Mouse (Mus musculus): ENCODE measurements at regions not wholly inside any gene's neighbourhood (a gene's known extent, or its start where the extent isn't known, plus 50 kb on each side); places are given as distances from the start of the nearest gene placed in this dataset.
A peak's percentile ranks its signal among the peaks of the same experiment; 100 is the strongest.

DNA sequence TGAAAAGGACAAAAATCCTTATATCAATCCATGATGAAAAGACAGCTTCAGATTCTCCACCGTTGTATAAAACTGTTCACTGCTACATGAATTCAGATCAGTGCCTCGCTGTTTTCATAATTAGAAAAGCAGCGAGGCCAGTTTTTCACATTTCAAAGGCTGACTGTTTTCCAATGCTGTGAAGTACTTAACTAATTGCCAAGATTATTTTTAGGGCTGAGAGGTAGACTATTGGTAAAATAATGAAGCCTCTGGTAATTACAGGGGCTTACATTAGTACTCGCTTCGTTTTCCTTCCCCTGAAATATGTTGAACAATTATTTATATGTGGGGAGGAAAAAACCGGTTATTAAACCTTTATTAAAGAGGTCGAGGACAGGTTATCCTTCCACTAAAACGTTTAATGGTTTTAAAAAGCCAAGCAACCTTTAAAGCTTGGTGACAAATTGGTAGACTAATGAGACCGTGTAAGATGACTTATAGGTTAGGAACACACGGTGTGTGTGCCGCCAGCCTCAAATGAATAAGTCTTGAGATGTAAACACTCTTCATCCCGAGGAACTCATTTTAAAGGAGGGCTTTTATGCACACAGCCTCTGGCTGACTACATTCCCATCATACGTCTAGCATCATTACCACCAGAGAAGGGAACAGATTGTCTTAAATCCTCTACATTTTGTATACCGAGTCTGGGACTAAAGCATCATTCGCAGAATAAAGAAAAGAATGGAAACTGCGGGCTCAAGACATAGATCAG is 465.7 kb downstream of the Galc start:
- H3K4me2 ChIP-seq (ENCODE audit: low read depth), result peak overlapping the region; percentile 29

DNA sequence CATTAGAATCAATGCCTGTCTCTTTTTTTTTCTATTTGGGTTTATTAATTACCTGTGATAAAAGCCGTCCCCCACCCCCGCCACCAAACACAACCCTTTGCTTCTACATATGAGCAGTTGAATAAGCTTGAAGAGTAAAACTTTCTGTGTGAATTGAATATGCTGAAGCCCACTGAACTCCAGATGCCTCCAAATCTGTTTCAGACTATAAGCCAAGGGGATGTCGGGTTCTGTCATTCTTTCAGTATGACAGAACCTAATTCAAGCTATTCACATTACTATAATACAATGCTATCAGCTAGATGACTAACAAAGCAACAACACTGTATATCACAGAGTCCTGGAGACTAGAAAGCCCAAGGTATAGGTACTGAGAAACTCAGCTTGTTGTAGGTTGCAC is 475.8 kb downstream of the Galc start:
- Histone ChIP-seq H3K4me2 (ENCODE audit: low read depth) (no peak overlapping the region), H3K27ac (ENCODE audit: low read depth, low read length) (no peak overlapping the region), H3K9ac (no peak overlapping the region), H3K4me3 (ENCODE audit: low read depth, low read length) (no peak overlapping the region), H3K27me3 (ENCODE audit: insufficient read depth, low read length) (no peaks in the 10 kb centered on the region), H3K4me1 (ENCODE audit: insufficient read depth) (no peaks in the 10 kb centered on the region), H3K9me3 (ENCODE audit: low read length) (no peaks in the 10 kb centered on the region), H3K36me3 (ENCODE audit: insufficient read depth) (no peaks in the 10 kb centered on the region)
- ATAC-seq (peak; percentile 40; the same call in 1 of the 2 replicates), DNase-seq (no peak)
- WGBS, result 76% methylated on average over 3 of the region's 3 CpGs
- TF ChIP-seq CTCF (IDR thresholded peaks at IDR 0.05; ENCODE audit: low read depth), result no peak

More for the DNA sequence above, 465.7 kb downstream of the Galc start:
- TF ChIP-seq CTCF (IDR thresholded peaks at IDR 0.05; ENCODE audit: low read depth), result no peak
- no peaks in the 10 kb centered on the region for H3K4me1 ChIP-seq (ENCODE audit: insufficient read depth)
- 14% methylated on average over 16 of the region's 16 CpGs for WGBS
- no peak overlapping the region for H3K27ac ChIP-seq (ENCODE audit: low read depth, low read length)
- DNase-seq, result peak; percentile 42
- H3K27me3 ChIP-seq (ENCODE audit: insufficient read depth, low read length), result no peaks in the 10 kb centered on the region
- no peak overlapping the region for H3K9ac ChIP-seq
- no peaks in the 10 kb centered on the region for H3K36me3 ChIP-seq (ENCODE audit: insufficient read depth)
- ATAC-seq, result peak; percentile 23; the same call in 1 of the 2 replicates
- no peaks in the 10 kb centered on the region for H3K9me3 ChIP-seq (ENCODE audit: low read length)
- no peak overlapping the region for H3K4me3 ChIP-seq (ENCODE audit: low read depth, low read length)

DNA sequence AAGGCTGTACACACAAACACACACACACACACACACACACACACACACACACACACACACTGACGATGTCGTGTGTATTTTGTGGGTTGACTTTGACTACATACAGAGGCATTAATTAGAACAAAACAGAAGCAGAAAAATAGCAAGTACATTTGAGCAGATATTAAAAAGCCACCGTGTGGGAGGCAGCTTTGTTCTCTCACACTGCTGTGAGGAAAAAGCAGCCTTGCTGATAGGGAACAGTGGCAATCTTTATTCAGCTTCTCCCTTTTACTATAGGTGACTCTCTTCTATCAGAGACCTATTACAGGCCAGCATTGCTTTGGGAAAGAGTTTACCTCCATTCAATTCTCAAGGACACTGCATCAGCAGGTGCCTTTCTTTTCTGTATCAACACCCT is 500.1 kb downstream of the Galc start:
- Histone ChIP-seq H3K4me1 (ENCODE audit: insufficient read depth) (no peaks in the 10 kb centered on the region), H3K36me3 (ENCODE audit: insufficient read depth) (no peaks in the 10 kb centered on the region), H3K9ac (no peak overlapping the region), H3K4me2 (ENCODE audit: low read depth) (no peak overlapping the region), H3K4me3 (ENCODE audit: low read depth, low read length) (no peak overlapping the region), H3K27ac (ENCODE audit: low read depth, low read length) (no peak overlapping the region), H3K9me3 (ENCODE audit: low read length) (no peaks in the 10 kb centered on the region), H3K27me3 (ENCODE audit: insufficient read depth, low read length) (no peaks in the 10 kb centered on the region)
- 40% methylated on average over 3 of the region's 3 CpGs for WGBS
- ATAC-seq (no peak), DNase-seq (no peak)
- no peak for TF ChIP-seq CTCF (IDR thresholded peaks at IDR 0.05; ENCODE audit: low read depth)

DNA sequence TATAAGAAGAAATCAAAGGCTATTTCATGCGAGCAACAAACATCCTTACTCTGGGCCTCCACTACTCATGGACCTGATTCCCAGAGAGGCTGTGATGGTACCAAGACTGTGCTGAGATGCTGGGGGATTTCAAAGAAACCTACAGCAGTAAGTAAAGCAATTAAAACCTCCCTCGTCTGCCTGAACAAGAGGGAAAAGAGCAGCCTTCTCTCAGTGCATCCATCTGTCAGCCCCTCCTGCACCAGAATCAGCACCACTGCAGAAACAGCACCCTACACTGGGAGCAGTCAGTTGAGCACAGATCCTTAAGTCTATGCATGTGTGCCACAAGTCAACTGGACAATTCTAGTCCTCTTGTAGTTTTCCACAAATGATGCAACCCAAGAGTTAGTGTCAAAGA is 500.6 kb downstream of the Galc start:
- no peaks in the 10 kb centered on the region for H3K9me3 ChIP-seq (ENCODE audit: low read length)
- no peak overlapping the region for H3K9ac ChIP-seq
- ATAC-seq (peak; percentile 55; the same call in 1 of the 2 replicates), DNase-seq (peak; percentile 24)
- H3K27ac ChIP-seq (ENCODE audit: low read depth, low read length), result no peak overlapping the region
- H3K27me3 ChIP-seq (ENCODE audit: insufficient read depth, low read length), result no peaks in the 10 kb centered on the region
- WGBS, result 44% methylated on average over 2 of the region's 2 CpGs
- no peaks in the 10 kb centered on the region for H3K4me1 ChIP-seq (ENCODE audit: insufficient read depth)
- no peak for TF ChIP-seq CTCF (IDR thresholded peaks at IDR 0.05; ENCODE audit: low read depth)
- H3K4me2 ChIP-seq (ENCODE audit: low read depth), result no peak overlapping the region
- no peaks in the 10 kb centered on the region for H3K36me3 ChIP-seq (ENCODE audit: insufficient read depth)
- H3K4me3 ChIP-seq (ENCODE audit: low read depth, low read length), result no peak overlapping the region

DNA sequence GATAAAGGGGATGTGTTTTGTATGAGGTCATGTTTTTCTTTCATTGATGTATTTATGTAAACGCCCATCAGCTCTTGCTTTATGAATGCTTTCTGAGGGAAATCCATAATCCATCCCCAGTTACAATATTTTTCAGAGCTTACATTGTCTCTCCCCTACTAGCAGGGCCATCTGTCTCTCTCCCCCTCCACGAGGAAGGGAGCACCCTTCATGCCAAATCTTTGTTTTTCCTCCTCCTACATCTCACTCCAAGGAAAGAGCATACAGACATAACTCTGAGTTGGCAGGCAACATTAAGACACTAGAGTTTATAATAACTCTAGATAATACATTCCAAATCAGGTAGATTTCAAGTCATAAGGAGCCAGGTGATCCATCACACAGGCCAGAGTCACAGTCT is 509.1 kb downstream of the Galc start:
- H3K9ac ChIP-seq, result no peak overlapping the region
- no peak for TF ChIP-seq CTCF (IDR thresholded peaks at IDR 0.05; ENCODE audit: low read depth)

DNA sequence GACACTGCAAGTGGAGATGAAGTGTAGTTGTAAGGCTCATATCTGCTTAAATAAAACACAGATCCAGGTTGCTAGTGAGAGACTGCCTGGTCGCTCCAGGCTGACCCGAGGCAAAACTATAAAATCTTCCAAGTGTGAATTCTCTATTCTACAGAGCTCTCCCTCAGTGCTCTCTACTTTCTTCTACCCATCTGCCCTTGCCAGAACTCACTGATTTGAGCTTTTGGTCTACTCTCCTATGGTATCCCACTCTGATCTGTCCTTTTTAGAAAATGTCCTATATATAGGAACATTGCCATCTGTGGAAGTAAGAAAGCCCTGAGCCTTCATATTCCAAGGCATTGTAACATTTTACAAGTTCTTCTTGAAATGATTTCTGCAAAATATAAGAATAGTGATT is 518.3 kb downstream of the Galc start:
- DNase-seq, result no peak
- Histone ChIP-seq H3K4me3 (ENCODE audit: low read depth, low read length) (no peak overlapping the region), H3K36me3 (ENCODE audit: insufficient read depth) (no peaks in the 10 kb centered on the region), H3K4me2 (ENCODE audit: low read depth) (no peak overlapping the region), H3K27ac (ENCODE audit: low read depth, low read length) (no peak overlapping the region), H3K9me3 (ENCODE audit: low read length) (no peaks in the 10 kb centered on the region), H3K9ac (no peak overlapping the region), H3K27me3 (ENCODE audit: insufficient read depth, low read length) (no peaks in the 10 kb centered on the region), H3K4me1 (ENCODE audit: insufficient read depth) (no peaks in the 10 kb centered on the region)
- no peak for TF ChIP-seq CTCF (IDR thresholded peaks at IDR 0.05; ENCODE audit: low read depth)
- WGBS, result 75% methylated on average over 2 of the region's 2 CpGs
- no peak for ATAC-seq

More for the DNA sequence above, 509.1 kb downstream of the Galc start:
- no peak for DNase-seq
- H3K36me3 ChIP-seq (ENCODE audit: insufficient read depth), result no peaks in the 10 kb centered on the region
- H3K27ac ChIP-seq (ENCODE audit: low read depth, low read length), result no peak overlapping the region
- 48% methylated on average over 2 of the region's 2 CpGs for WGBS
- no peak overlapping the region for H3K4me3 ChIP-seq (ENCODE audit: low read depth, low read length)
- no peak for ATAC-seq
- H3K4me2 ChIP-seq (ENCODE audit: low read depth), result no peak overlapping the region
- no peaks in the 10 kb centered on the region for H3K27me3 ChIP-seq (ENCODE audit: insufficient read depth, low read length)
- H3K4me1 ChIP-seq (ENCODE audit: insufficient read depth), result no peaks in the 10 kb centered on the region
- H3K9me3 ChIP-seq (ENCODE audit: low read length), result no peaks in the 10 kb centered on the region

DNA sequence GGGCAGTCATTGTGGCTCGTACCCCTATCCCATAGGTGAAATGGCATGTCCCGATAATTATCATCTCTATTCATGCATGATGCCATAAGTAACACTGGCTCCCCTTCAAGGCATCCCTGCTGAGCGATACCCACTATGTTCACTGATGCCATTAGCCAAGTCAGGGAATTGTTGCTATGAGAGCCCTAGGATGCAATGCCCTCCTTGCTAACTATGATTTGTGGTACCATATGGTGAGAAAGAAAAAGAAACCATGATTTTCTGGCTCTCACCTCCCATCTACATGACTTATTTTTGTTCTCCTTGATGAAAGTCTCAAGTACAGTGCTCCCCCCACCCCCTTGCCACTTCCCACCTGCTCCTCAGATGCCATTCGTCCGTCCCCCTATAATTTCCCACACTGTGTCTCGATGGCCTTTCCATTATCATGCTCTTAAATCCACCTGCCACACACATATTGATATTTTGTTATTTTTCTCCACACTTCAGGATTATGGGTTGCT is 527.1 kb downstream of the Galc start:
- no peaks in the 10 kb centered on the region for H3K36me3 ChIP-seq (ENCODE audit: insufficient read depth)
- ATAC-seq (no peak), DNase-seq (no peak)
- 49% methylated on average over 6 of the region's 6 CpGs for WGBS
- H3K27ac ChIP-seq (ENCODE audit: low read depth, low read length), result no peak overlapping the region
- no peaks in the 10 kb centered on the region for H3K27me3 ChIP-seq (ENCODE audit: insufficient read depth, low read length)
- no peaks in the 10 kb centered on the region for H3K4me1 ChIP-seq (ENCODE audit: insufficient read depth)
- H3K9me3 ChIP-seq (ENCODE audit: low read length), result no peaks in the 10 kb centered on the region
- no peak overlapping the region for H3K4me2 ChIP-seq (ENCODE audit: low read depth)
- no peak for TF ChIP-seq CTCF (IDR thresholded peaks at IDR 0.05; ENCODE audit: low read depth)
- no peak overlapping the region for H3K4me3 ChIP-seq (ENCODE audit: low read depth, low read length)
- no peak overlapping the region for H3K9ac ChIP-seq

Data from forebrain, postnatal 0 days (tissue).